Mouse (Mus musculus): ENCODE results near the gene Commd9. TPM values are rescaled to one million over a fixed set of nuclear protein-coding genes. Genes with fewer than 3 reads are reported as not detected.

The Commd9 gene
- polyA plus RNA-seq (2015; fragmentation: Nextera tagmentation; extraction: Ambion mirVana), result 59.2 and 65.6 TPM in 2 replicates

DNA sequence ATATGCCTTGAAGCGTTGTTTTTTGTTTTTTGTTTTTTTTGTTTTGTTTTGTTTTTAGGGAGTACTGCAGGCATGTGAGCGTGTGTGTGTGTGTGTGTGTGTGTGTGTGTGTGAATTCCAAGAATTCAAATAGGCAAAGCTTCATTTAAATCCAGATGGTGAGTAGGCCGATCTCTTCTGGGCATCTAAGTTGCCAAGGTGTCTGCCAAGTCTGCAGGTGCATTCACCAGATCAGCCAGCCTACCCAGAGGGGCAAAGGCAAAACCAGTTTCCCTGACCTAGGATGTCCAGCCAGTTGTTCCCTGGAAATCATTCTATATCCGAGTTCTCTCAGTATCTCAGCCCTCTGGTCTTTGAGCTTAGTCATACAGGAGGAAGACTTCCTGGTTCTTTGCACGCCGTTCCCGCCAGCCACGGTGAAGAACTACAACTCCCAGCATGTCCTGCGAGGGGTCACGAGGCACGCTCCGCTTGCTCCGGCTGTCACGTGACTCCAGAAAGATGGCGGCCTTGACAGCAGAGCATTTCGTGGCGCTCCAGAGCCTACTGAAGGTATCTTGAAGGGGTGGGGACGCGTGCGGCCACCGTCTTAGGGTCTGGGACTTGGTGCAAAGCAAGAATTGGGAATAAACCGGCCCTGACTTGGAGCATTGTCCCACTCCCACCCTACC, at the start of gene Commd9:
Commd9 (plus strand) TSS at position 480 of the 671 bp plus-strand sequence.
- no peaks in the 10 kb centered on the region for H3K9me3 ChIP-seq (replicated peaks)
- H3K9ac ChIP-seq, result peak within 1 kb of the TSS; percentile 65
- H3K27me3 ChIP-seq, result no peaks in the 10 kb centered on the region
- no peaks in the 10 kb centered on the region for H3K36me3 ChIP-seq
- peak within 1 kb of the TSS; percentile 80 for H3K4me3 ChIP-seq (replicated peaks)
- 0 out of 2 replicates have a peak within 1 kb of the TSS, but pooled peaks have one; percentile 5 for H3K27ac ChIP-seq
- WGBS, result 13% methylated on average over 22 of the region's 22 CpGs
- H3K4me1 ChIP-seq, result peaks cover 8% of the 10 kb centered on the region
- H3K4me2 ChIP-seq, result peak within 1 kb of the TSS; percentile 72
- ATAC-seq (replicated peaks; ENCODE audit: low FRiP score), result peak; percentile 97

DNA sequence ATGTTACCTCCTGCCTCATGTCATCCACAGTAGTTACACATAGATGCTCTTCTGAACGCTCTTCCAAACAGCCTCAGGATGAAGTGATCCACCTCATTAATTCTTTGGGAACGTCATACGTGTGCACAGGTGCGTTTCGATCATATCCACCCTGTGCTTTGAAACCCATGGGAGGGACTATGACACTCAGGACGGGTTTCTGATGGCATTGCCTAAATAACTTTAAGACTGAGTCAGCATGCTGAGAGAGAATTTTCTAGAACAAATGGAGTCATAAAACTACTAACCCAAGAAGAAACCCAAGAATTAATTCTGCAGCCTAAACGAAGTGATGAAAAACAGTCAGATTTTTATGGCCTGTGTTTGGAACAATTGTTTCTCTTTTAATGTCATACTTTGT, 43.3 kb upstream of the Commd9 start:
- no peaks in the 10 kb centered on the region for H3K27me3 ChIP-seq
- no peaks in the 10 kb centered on the region for H3K9me3 ChIP-seq (replicated peaks)
- H3K9ac ChIP-seq, result no peak overlapping the region
- 64% methylated on average over 7 of the region's 7 CpGs for WGBS
- no peak for ATAC-seq (replicated peaks; ENCODE audit: low FRiP score)
- no peak overlapping the region for H3K4me2 ChIP-seq
- H3K4me3 ChIP-seq (replicated peaks), result no peak overlapping the region
- no peak overlapping the region for H3K27ac ChIP-seq
- no peaks in the 10 kb centered on the region for H3K4me1 ChIP-seq
- no peaks in the 10 kb centered on the region for H3K36me3 ChIP-seq

DNA sequence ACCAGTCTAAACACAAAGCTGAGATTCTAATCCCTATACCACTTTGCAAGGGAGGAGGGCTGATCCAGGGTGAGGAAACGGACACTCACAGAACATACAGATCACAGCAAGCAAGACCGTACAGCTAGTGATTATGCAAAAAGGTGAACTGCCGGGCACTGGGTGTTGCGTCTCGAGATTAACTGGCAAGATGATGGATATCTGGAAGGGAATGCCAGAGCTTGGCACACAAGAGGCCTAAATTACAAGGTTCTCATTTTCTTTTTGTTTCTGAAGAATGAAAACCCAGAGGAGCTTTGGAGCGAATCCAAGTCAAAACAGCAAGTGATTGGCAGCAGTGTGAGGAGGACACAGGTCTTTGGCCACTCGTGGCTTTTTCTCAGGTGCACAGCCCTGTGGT, 31.3 kb upstream of the Commd9 start:
- Histone ChIP-seq H3K27me3 (no peaks in the 10 kb centered on the region), H3K4me1 (no peaks in the 10 kb centered on the region), H3K27ac (no peak overlapping the region), H3K9ac (no peak overlapping the region), H3K4me2 (no peak overlapping the region), H3K4me3 (replicated peaks) (no peak overlapping the region), H3K9me3 (replicated peaks) (no peaks in the 10 kb centered on the region), H3K36me3 (no peaks in the 10 kb centered on the region)
- WGBS, result 62% methylated on average over 7 of the region's 7 CpGs
- ATAC-seq (replicated peaks; ENCODE audit: low FRiP score), result no peak

DNA sequence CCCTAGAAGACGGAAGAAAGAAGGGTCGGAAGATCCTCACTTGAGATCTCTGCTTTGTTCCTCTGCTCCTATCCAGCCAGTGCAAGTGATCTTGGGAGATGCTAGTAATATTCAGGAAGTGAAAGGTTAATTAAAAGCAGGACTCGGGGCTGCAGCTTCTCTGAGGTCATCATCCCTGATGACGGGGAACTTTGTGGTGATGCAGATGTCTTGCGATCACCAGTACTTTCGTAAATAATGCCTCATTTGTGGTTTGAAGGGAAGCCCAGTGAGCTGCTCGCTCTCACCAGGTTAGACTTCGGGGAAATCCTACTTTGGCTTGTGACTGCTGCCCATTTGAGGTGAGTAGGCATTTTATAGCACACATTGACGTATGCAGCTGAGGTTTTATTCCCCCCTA, 29.9 kb upstream of the Commd9 start:
- no peak for ATAC-seq (replicated peaks; ENCODE audit: low FRiP score)
- 84% methylated on average over 9 of the region's 9 CpGs for WGBS
- Histone ChIP-seq H3K27me3 (no peaks in the 10 kb centered on the region), H3K27ac (no peak overlapping the region), H3K36me3 (no peaks in the 10 kb centered on the region), H3K9me3 (replicated peaks) (no peaks in the 10 kb centered on the region), H3K4me2 (no peak overlapping the region), H3K4me3 (replicated peaks) (no peak overlapping the region), H3K4me1 (no peaks in the 10 kb centered on the region), H3K9ac (no peak overlapping the region)

DNA sequence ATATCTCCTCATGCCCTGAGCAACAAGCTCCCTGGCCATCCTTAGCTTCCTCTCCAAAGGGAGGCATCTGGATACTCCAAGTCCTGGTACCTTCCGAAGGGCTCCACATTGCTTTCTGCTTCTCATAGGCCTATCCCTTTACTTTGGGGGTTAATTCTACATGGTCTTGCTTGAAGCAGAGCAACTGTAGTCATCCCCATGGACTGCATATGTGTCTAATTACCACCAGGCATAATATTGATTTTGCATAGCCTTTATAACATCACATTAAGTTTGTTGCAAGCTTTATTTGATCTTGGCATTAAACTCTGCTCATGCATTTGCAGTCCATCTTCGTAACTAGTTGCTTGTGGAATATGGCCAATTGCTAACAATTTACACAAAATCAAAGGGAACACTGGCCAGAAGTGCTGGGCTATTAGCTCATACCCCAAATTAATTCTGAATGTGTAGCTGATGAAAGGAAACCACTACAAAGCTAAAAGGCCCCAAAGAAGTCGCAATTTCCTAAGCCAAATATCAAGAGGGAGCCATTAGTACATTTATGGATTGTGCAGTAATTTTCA, 25.0 kb upstream of the Commd9 start:
- no peaks in the 10 kb centered on the region for H3K27me3 ChIP-seq
- H3K4me3 ChIP-seq (replicated peaks), result no peak overlapping the region
- H3K9ac ChIP-seq, result no peak overlapping the region
- ATAC-seq (replicated peaks; ENCODE audit: low FRiP score), result no peak
- 93% methylated on average over 3 of the region's 3 CpGs for WGBS
- H3K27ac ChIP-seq, result no peak overlapping the region
- H3K9me3 ChIP-seq (replicated peaks), result no peaks in the 10 kb centered on the region
- no peaks in the 10 kb centered on the region for H3K36me3 ChIP-seq
- H3K4me1 ChIP-seq, result peaks cover 9% of the 10 kb centered on the region; the same call in 1 of the 2 replicates
- no peak overlapping the region for H3K4me2 ChIP-seq

- peak; percentile 69; the same call in 1 of the 2 replicates for ATAC-seq (replicated peaks; ENCODE audit: low FRiP score)
- Histone ChIP-seq H3K36me3 (no peaks in the 10 kb centered on the region), H3K4me3 (replicated peaks) (no peak overlapping the region), H3K4me1 (peaks cover 9% of the 10 kb centered on the region; the same call in 1 of the 2 replicates), H3K4me2 (no peak overlapping the region), H3K9ac (no peak overlapping the region), H3K9me3 (replicated peaks) (no peaks in the 10 kb centered on the region), H3K27me3 (no peaks in the 10 kb centered on the region), H3K27ac (no peak overlapping the region; the same call in 1 of the 2 replicates)
- WGBS, result 45% methylated on average over 15 of the region's 15 CpGs
Measured at GRCm38 (mm10) chr2:101862219-101863123, 23.6 kb upstream of the Commd9 start.

DNA sequence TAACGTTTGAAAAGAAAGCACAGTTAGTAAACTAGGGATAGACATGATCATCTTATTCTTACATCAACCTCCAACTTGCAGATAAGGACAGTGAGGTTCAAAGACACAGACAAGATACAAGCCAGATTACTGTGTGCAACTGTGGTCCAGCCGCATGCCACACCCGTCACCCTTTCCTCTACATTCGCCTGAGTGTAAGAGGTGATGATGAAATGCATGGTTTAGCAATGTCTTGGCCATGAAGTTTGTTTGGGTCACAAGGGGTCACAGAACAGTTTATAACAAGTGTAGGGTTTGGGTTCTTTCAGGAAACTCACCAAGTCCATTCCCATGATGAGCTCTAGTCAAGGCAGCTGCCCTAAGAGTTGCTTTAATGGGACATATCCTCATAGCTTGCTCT, 17.4 kb upstream of the Commd9 start:
- no peak for ATAC-seq (replicated peaks; ENCODE audit: low FRiP score)
- Histone ChIP-seq H3K9me3 (replicated peaks) (no peaks in the 10 kb centered on the region), H3K27ac (no peak overlapping the region), H3K36me3 (no peaks in the 10 kb centered on the region), H3K27me3 (no peaks in the 10 kb centered on the region), H3K4me1 (0 out of 2 replicates have a peak, but pooled peaks cover 3% of the 10 kb centered on the region), H3K9ac (no peak overlapping the region), H3K4me2 (no peak overlapping the region), H3K4me3 (replicated peaks) (no peak overlapping the region)
- WGBS, result 92% methylated on average over 4 of the region's 4 CpGs

DNA sequence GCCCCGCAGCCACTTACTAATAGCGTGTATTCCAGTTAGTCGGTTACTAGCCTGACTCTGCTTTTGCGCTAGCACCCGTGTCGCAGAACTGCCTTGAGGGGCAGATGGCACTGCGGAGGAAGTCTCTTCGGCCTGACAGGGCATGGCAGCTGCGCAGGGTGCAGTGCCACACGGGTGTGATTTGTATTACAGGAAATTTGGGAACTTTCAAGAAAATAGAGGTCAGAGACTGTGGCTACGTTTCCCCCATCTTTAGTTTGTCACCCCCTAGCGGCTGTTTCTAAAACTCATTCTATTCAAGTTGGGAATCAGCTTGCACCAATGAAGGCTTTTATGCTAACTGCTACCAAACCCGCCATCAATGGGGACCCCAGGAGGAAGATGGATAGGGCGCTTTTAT, 14.9 kb upstream of the Commd9 start:
- Histone ChIP-seq H3K27me3 (0 out of 2 replicates have a peak, but pooled peaks cover 3% of the 10 kb centered on the region), H3K9me3 (replicated peaks) (no peaks in the 10 kb centered on the region), H3K27ac (no peak overlapping the region), H3K4me2 (peak overlapping the region; percentile 51), H3K9ac (no peak overlapping the region), H3K36me3 (no peaks in the 10 kb centered on the region), H3K4me1 (0 out of 2 replicates have a peak, but pooled peaks cover 3% of the 10 kb centered on the region), H3K4me3 (replicated peaks) (0 out of 2 replicates have a peak overlapping the region, but pooled peaks have one; percentile 17)
- WGBS, result 23% methylated on average over 14 of the region's 14 CpGs
- ATAC-seq (replicated peaks; ENCODE audit: low FRiP score), result peak; percentile 46; the same call in 1 of the 2 replicates

DNA sequence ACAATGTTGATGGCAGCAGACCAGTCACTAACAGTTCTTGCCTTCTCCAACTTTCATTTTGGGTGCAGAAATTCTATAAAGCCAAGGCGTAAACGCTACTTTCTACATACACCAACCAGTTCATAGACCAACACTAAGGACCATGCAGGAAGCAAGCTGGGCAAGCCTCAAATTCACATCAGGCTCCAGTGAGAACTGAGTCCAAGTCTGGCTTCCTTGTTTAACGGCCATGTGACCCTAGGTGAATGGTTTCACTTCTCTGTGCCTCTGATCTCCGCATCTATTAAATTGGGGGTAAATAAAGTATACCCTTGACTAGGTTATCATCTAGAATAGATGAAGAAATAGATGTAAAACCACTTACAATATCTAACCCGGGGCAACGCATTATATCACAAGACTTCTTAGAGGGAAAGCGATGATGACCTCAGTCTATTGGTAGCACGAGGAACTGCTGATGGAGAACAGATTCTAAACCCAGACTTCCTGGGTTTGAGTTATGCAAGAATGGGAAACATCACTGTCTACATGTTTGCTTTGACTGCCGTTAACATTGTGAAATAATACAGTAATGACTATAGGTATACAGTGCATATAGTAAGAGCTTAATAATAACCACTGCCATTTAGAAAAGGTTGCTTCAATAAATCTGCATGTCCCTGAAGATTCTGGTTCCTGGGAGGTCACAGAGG, 4.4 kb upstream of the Commd9 start:
- no peak for ATAC-seq (replicated peaks; ENCODE audit: low FRiP score)
- H3K9me3 ChIP-seq (replicated peaks), result no peaks in the 10 kb centered on the region
- WGBS, result 87% methylated on average over 9 of the region's 9 CpGs

GRCm38 (mm10) chr2:101882998-101883397, 3.0 kb upstream of the Commd9 start, which contains the start of gene Prr5l:
Prr5l (minus strand) TSS chr2:101883027.
- no peak for ATAC-seq (replicated peaks; ENCODE audit: low FRiP score)
- H3K27ac ChIP-seq, result no peak within 1 kb of the TSS
- H3K9me3 ChIP-seq (replicated peaks), result no peaks in the 10 kb centered on the region
- WGBS, result 34% methylated on average over 3 of the region's 3 CpGs
- H3K36me3 ChIP-seq, result no peaks in the 10 kb centered on the region
- H3K27me3 ChIP-seq, result no peaks in the 10 kb centered on the region
- H3K4me3 ChIP-seq (replicated peaks), result no peak within 1 kb of the TSS
- H3K9ac ChIP-seq, result no peak within 1 kb of the TSS
- H3K4me2 ChIP-seq, result no peak within 1 kb of the TSS
- H3K4me1 ChIP-seq, result peaks cover 8% of the 10 kb centered on the region

More for the DNA sequence above, 4.4 kb upstream of the Commd9 start:
- no peak overlapping the region for H3K4me3 ChIP-seq (replicated peaks)
- H3K27ac ChIP-seq, result no peak overlapping the region
- H3K27me3 ChIP-seq, result 0 out of 2 replicates have a peak, but pooled peaks cover 6% of the 10 kb centered on the region
- no peak overlapping the region for H3K9ac ChIP-seq
- H3K4me2 ChIP-seq, result no peak overlapping the region
- H3K36me3 ChIP-seq, result no peaks in the 10 kb centered on the region
- peaks cover 2% of the 10 kb centered on the region for H3K4me1 ChIP-seq

DNA sequence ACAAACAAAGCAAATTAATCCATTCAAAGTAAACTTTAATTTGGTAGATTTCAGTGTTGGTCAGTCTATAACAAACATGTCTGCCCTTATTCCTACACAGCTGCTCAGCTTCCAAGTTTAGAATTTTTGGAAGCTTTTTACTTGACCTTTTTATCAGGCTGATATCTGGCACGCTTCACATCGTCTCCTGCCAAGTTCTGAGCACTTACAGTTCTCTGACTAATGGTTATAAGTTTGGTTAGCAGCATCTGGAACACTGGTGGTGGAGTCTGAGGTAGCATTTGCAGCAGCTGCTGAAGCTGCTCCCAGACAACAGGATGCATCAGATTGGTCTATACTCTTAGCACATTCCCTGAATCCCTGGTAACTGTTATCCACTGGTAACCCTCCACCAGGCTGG, 1.8 kb upstream of the Commd9 start:
- Histone ChIP-seq H3K4me2 (no peak overlapping the region), H3K27ac (no peak overlapping the region), H3K27me3 (no peaks in the 10 kb centered on the region), H3K4me3 (replicated peaks) (no peak overlapping the region), H3K9ac (no peak overlapping the region), H3K4me1 (peaks cover 8% of the 10 kb centered on the region), H3K36me3 (no peaks in the 10 kb centered on the region), H3K9me3 (replicated peaks) (no peaks in the 10 kb centered on the region)
- ATAC-seq (replicated peaks; ENCODE audit: low FRiP score), result no peak
- 65% methylated on average over 2 of the region's 2 CpGs for WGBS
